Mouse (Mus musculus): ENCODE results near the gene Mettl11b.
"Not testable (repeated sequence)": the region's sequence is repeated elsewhere in the genome, so short reads cannot be mapped to it uniquely, and the experiment has no call there.

Mettl11b gene

GRCm38 (mm10) chr1:163725106-163725759, at the start of gene Mettl11b:
Gene Mettl11b, minus strand, starts transcription at chr1:163725232.
- peak; percentile 1 to 14 for DNase-seq (ENCODE audit: low spot score in 2 of 2)

GRCm38 (mm10) chr1:163757462-163758207, 32.6 kb upstream of the Mettl11b start:
- no peak for DNase-seq (ENCODE audit: low spot score in 2 of 2)

- no peak for DNase-seq (ENCODE audit: low spot score in 2 of 2)
Measured at GRCm38 (mm10) chr1:163751360-163751992, 26.4 kb upstream of the Mettl11b start.

GRCm38 (mm10) chr1:163737239-163737533, 12.2 kb upstream of the Mettl11b start:
- DNase-seq (ENCODE audit: low spot score in 2 of 2), result no peak

GRCm38 (mm10) chr1:163736441-163737238, 11.6 kb upstream of the Mettl11b start:
- DNase-seq (ENCODE audit: low spot score in 2 of 2), result no peak

GRCm38 (mm10) chr1:163731166-163731565, 6.1 kb upstream of the Mettl11b start:
- not testable (repeated sequence) for DNase-seq (ENCODE audit: low spot score in 2 of 2)

GRCm38 (mm10) chr1:163723913-163724312, 1.1 kb downstream of the Mettl11b start:
- no peak for DNase-seq (ENCODE audit: low spot score in 2 of 2)

GRCm38 (mm10) chr1:163708618-163709017, 16.4 kb downstream of the Mettl11b start:
- DNase-seq (ENCODE audit: low spot score in 2 of 2), result no peak

- DNase-seq (ENCODE audit: low spot score in 2 of 2), result no peak
Measured at GRCm38 (mm10) chr1:163700571-163700970, 24.5 kb downstream of the Mettl11b start.

- DNase-seq (ENCODE audit: low spot score in 2 of 2), result no peak
Measured at GRCm38 (mm10) chr1:163699702-163700101, 25.3 kb downstream of the Mettl11b start.

GRCm38 (mm10) chr1:163691860-163692259, 33.2 kb downstream of the Mettl11b start:
- no peak for DNase-seq (ENCODE audit: low spot score in 2 of 2)

GRCm38 (mm10) chr1:163682935-163683430, 42.0 kb downstream of the Mettl11b start:
- no peak for DNase-seq (ENCODE audit: low spot score in 2 of 2)

- no peak for DNase-seq (ENCODE audit: low spot score in 2 of 2)
Measured at GRCm38 (mm10) chr1:163682127-163682526, 42.9 kb downstream of the Mettl11b start.

GRCm38 (mm10) chr1:163672866-163673265, 52.2 kb downstream of the Mettl11b start:
- DNase-seq (ENCODE audit: low spot score in 2 of 2), result no peak

- no peak for DNase-seq (ENCODE audit: low spot score in 2 of 2)
Measured at GRCm38 (mm10) chr1:163671326-163671725, 53.7 kb downstream of the Mettl11b start.

- no peak for DNase-seq (ENCODE audit: low spot score in 2 of 2)
Measured at GRCm38 (mm10) chr1:163670702-163671101, 54.3 kb downstream of the Mettl11b start.

- DNase-seq (ENCODE audit: low spot score in 2 of 2), result no peak
Measured at GRCm38 (mm10) chr1:163669936-163670335, 55.1 kb downstream of the Mettl11b start.

GRCm38 (mm10) chr1:163662416-163662815, 62.6 kb downstream of the Mettl11b start:
- DNase-seq (ENCODE audit: low spot score in 2 of 2), result no peak

GRCm38 (mm10) chr1:163658535-163658928, 66.5 kb downstream of the Mettl11b start:
- no peak for DNase-seq (ENCODE audit: low spot score in 2 of 2)

GRCm38 (mm10) chr1:163657766-163658534, 67.1 kb downstream of the Mettl11b start:
- no peak for DNase-seq (ENCODE audit: low spot score in 2 of 2)

GRCm38 (mm10) chr1:163657056-163657455, 68.0 kb downstream of the Mettl11b start:
- DNase-seq (ENCODE audit: low spot score in 2 of 2), result no peak

Data from frontal cortex, postnatal 36 days (tissue).